Mouse (Mus musculus): ENCODE data around the gene Mrpl45. TPM values are rescaled to one million over a fixed set of nuclear protein-coding genes. Genes with fewer than 3 reads are reported as not detected.

Gene Mrpl45
- polyA plus RNA-seq, 1 experiment, result 8.6 TPM

- Histone ChIP-seq H3K27me3 (ENCODE audit: control insufficient read depth, insufficient read depth, low read length) (no peaks in the 10 kb centered on the region), H3K4me1 (ENCODE audit: control insufficient read depth, insufficient read depth, insufficient read length, low read length) (peaks cover 25% of the 10 kb centered on the region), H3K36me3 (ENCODE audit: control insufficient read depth, insufficient read depth, low read length) (no peaks in the 10 kb centered on the region), H3K27ac (ENCODE audit: insufficient read depth, low read depth, low read length) (no peak overlapping the region), H3K4me3 (ENCODE audit: low read depth, low read length) (no peak overlapping the region)
- TF ChIP-seq POLR2A (IDR thresholded peaks at IDR 0.05; ENCODE audit: low read depth, low read length) (no peak), CTCF (IDR thresholded peaks at IDR 0.05; ENCODE audit: extremely low read depth, insufficient read length, insufficient replicate concordance, low read depth, low read length) (no peak)
- WGBS, result 50% methylated on average over 6 of the region's 6 CpGs
These were observed 20.7 kb downstream of the Mrpl45 start for GRCm38 (mm10) chr11:97336238-97336637.

GRCm38 (mm10) chr11:97336751-97337345 is 21.3 kb downstream of the Mrpl45 start:
- Histone ChIP-seq H3K4me3 (ENCODE audit: low read depth, low read length) (no peak overlapping the region), H3K4me1 (ENCODE audit: control insufficient read depth, insufficient read depth, insufficient read length, low read length) (peaks cover 25% of the 10 kb centered on the region), H3K27ac (ENCODE audit: insufficient read depth, low read depth, low read length) (no peak overlapping the region), H3K36me3 (ENCODE audit: control insufficient read depth, insufficient read depth, low read length) (no peaks in the 10 kb centered on the region), H3K27me3 (ENCODE audit: control insufficient read depth, insufficient read depth, low read length) (no peaks in the 10 kb centered on the region)
- 71% methylated on average over 14 of the region's 14 CpGs for whole genome bisulfite sequencing
- TF ChIP-seq POLR2A (IDR thresholded peaks at IDR 0.05; ENCODE audit: low read depth, low read length) (no peak), CTCF (IDR thresholded peaks at IDR 0.05; ENCODE audit: extremely low read depth, insufficient read length, insufficient replicate concordance, low read depth, low read length) (no peak)

GRCm38 (mm10) chr11:97337363-97337762 is 21.8 kb downstream of the Mrpl45 start:
- Histone ChIP-seq H3K27me3 (ENCODE audit: control insufficient read depth, insufficient read depth, low read length) (no peaks in the 10 kb centered on the region), H3K4me3 (ENCODE audit: low read depth, low read length) (no peak overlapping the region), H3K27ac (ENCODE audit: insufficient read depth, low read depth, low read length) (no peak overlapping the region), H3K36me3 (ENCODE audit: control insufficient read depth, insufficient read depth, low read length) (no peaks in the 10 kb centered on the region), H3K4me1 (ENCODE audit: control insufficient read depth, insufficient read depth, insufficient read length, low read length) (peaks cover 25% of the 10 kb centered on the region)
- TF ChIP-seq CTCF (IDR thresholded peaks at IDR 0.05; ENCODE audit: extremely low read depth, insufficient read length, insufficient replicate concordance, low read depth, low read length), result no peak; the same call in 1 of the 2 replicates
- TF ChIP-seq POLR2A (IDR thresholded peaks at IDR 0.05; ENCODE audit: low read depth, low read length), result no peak
- 71% methylated on average over 12 of the region's 12 CpGs for WGBS

- TF ChIP-seq POLR2A (IDR thresholded peaks at IDR 0.05; ENCODE audit: low read depth, low read length) (no peak), CTCF (IDR thresholded peaks at IDR 0.05; ENCODE audit: extremely low read depth, insufficient read length, insufficient replicate concordance, low read depth, low read length) (no peak)
These were observed 22.9 kb downstream of the Mrpl45 start for GRCm38 (mm10) chr11:97338302-97338976.

GRCm38 (mm10) chr11:97338977-97339315 is 23.4 kb downstream of the Mrpl45 start:
- 19% methylated on average over 17 of the region's 17 CpGs for WGBS
- no peaks in the 10 kb centered on the region for H3K27me3 ChIP-seq (ENCODE audit: control insufficient read depth, insufficient read depth, low read length)
- H3K4me3 ChIP-seq (ENCODE audit: low read depth, low read length), result peak overlapping the region; percentile 10
- TF ChIP-seq POLR2A (IDR thresholded peaks at IDR 0.05; ENCODE audit: low read depth, low read length) (no peak), CTCF (IDR thresholded peaks at IDR 0.05; ENCODE audit: extremely low read depth, insufficient read length, insufficient replicate concordance, low read depth, low read length) (no peak)
- H3K4me1 ChIP-seq (ENCODE audit: control insufficient read depth, insufficient read depth, insufficient read length, low read length), result peaks cover 16% of the 10 kb centered on the region
- no peaks in the 10 kb centered on the region for H3K36me3 ChIP-seq (ENCODE audit: control insufficient read depth, insufficient read depth, low read length)
- no peak overlapping the region for H3K27ac ChIP-seq (ENCODE audit: insufficient read depth, low read depth, low read length)

More at GRCm38 (mm10) chr11:97338302-97338976, 22.9 kb downstream of the Mrpl45 start:
- no peak overlapping the region for H3K27ac ChIP-seq (ENCODE audit: insufficient read depth, low read depth, low read length)
- H3K36me3 ChIP-seq (ENCODE audit: control insufficient read depth, insufficient read depth, low read length), result no peaks in the 10 kb centered on the region
- H3K4me1 ChIP-seq (ENCODE audit: control insufficient read depth, insufficient read depth, insufficient read length, low read length), result peaks cover 19% of the 10 kb centered on the region
- 48% methylated on average over 21 of the region's 21 CpGs for WGBS
- no peaks in the 10 kb centered on the region for H3K27me3 ChIP-seq (ENCODE audit: control insufficient read depth, insufficient read depth, low read length)
- H3K4me3 ChIP-seq (ENCODE audit: low read depth, low read length), result peak overlapping the region; percentile 10

GRCm38 (mm10) chr11:97343175-97343574 is 27.7 kb downstream of the Mrpl45 start:
- Histone ChIP-seq H3K27ac (ENCODE audit: insufficient read depth, low read depth, low read length) (no peak overlapping the region), H3K4me1 (ENCODE audit: control insufficient read depth, insufficient read depth, insufficient read length, low read length) (0 out of 2 replicates have a peak, but pooled peaks cover 2% of the 10 kb centered on the region), H3K36me3 (ENCODE audit: control insufficient read depth, insufficient read depth, low read length) (no peaks in the 10 kb centered on the region), H3K4me3 (ENCODE audit: low read depth, low read length) (no peak overlapping the region), H3K27me3 (ENCODE audit: control insufficient read depth, insufficient read depth, low read length) (no peaks in the 10 kb centered on the region; the same call in 1 of the 2 replicates)
- 49% methylated on average over 8 of the region's 8 CpGs for WGBS
- TF ChIP-seq CTCF (IDR thresholded peaks at IDR 0.05; ENCODE audit: extremely low read depth, insufficient read length, insufficient replicate concordance, low read depth, low read length) (no peak), POLR2A (IDR thresholded peaks at IDR 0.05; ENCODE audit: low read depth, low read length) (no peak)

- WGBS, result 11% methylated on average over 17 of the region's 17 CpGs
- peak overlapping the region; percentile 38 for H3K4me3 ChIP-seq (ENCODE audit: low read depth, low read length)
- no peaks in the 10 kb centered on the region; the same call in 1 of the 2 replicates for H3K27me3 ChIP-seq (ENCODE audit: control insufficient read depth, insufficient read depth, low read length)
- H3K4me1 ChIP-seq (ENCODE audit: control insufficient read depth, insufficient read depth, insufficient read length, low read length), result 0 out of 2 replicates have a peak, but pooled peaks cover 2% of the 10 kb centered on the region
- H3K27ac ChIP-seq (ENCODE audit: insufficient read depth, low read depth, low read length), result no peak overlapping the region
- TF ChIP-seq POLR2A (IDR thresholded peaks at IDR 0.05; ENCODE audit: low read depth, low read length) (no peak), CTCF (IDR thresholded peaks at IDR 0.05; ENCODE audit: extremely low read depth, insufficient read length, insufficient replicate concordance, low read depth, low read length) (peak; percentile 66)
- H3K36me3 ChIP-seq (ENCODE audit: control insufficient read depth, insufficient read depth, low read length), result no peaks in the 10 kb centered on the region
These were observed 28.1 kb downstream of the Mrpl45 start for GRCm38 (mm10) chr11:97343619-97344018.

Measured in small intestine, adult 2 months (tissue).